Mouse (Mus musculus) forebrain, embryonic 16.5 days (tissue): ENCODE measurements around the gene Fa2h. TPM values are rescaled to one million over a fixed set of nuclear protein-coding genes. Genes with fewer than 3 reads are reported as not detected.
"Not testable (repeated sequence)": the region's sequence is repeated elsewhere in the genome, so short reads cannot be mapped to it uniquely, and the experiment has no call there.

Experiments used
- ATAC-seq: fragments of 200-750 bp; cut with Nextera tagmentation; 2 replicates; pipeline ENCODE4 v1.8.0; 2017; ENCODE audit warnings: mild to moderate bottlenecking, moderate library complexity
- H3K27ac ChIP-seq: fragments of 300-500 bp; sonication (generic); 2 replicates; pipeline ENCODE4 v1.5.1; 2014; ENCODE audit warnings: low read length, control low read depth
- H3K27me3 ChIP-seq: fragments of 300-500 bp; sonication (generic); replicated peaks from 2 replicates; pipeline ENCODE4 v1.6.1; 2014; ENCODE audit warnings: low read length; ENCODE audit not compliant: control insufficient read depth, insufficient read depth
- H3K36me3 ChIP-seq: fragments of 300-500 bp; sonication (generic); 2 replicates; pipeline ENCODE4 v1.6.1; 2014; ENCODE audit not compliant: control insufficient read depth, insufficient read depth
- H3K4me1 ChIP-seq: fragments of 300-500 bp; sonication (generic); replicated peaks from 2 replicates; pipeline ENCODE4 v1.6.1; 2014; ENCODE audit warnings: low read length; ENCODE audit not compliant: control insufficient read depth, insufficient read depth
- H3K4me2 ChIP-seq: fragments of 300-500 bp; sonication (generic); 2 replicates; pipeline ENCODE4 v1.6.1; 2014; ENCODE audit warnings: mild to moderate bottlenecking, low read length, control low read depth
- H3K4me3 ChIP-seq: fragments of 300-500 bp; sonication (generic); replicated peaks from 2 replicates; pipeline ENCODE4 v1.5.1; 2014; ENCODE audit warnings: mild to moderate bottlenecking, low read length, control low read depth
- H3K9ac ChIP-seq: fragments of 300-500 bp; sonication (generic); replicated peaks from 2 replicates; pipeline ENCODE4 v1.6.1; 2014; ENCODE audit warnings: low read depth, low read length, control low read depth
- H3K9me3 ChIP-seq: fragments of 300-500 bp; sonication (generic); 2 replicates; pipeline ENCODE4 v1.6.1; 2016; ENCODE audit warnings: low read length; ENCODE audit not compliant: control insufficient read depth
- WGBS: fragments of 180-500 bp; shearing (Covaris S2); extraction: QIAGEN DNeasy Blood & Tissue Kit; methylation state at CpG from one replicate; pipeline ENCODE4 v1.1.7; 2014; 5-methylcytosine and 5-hydroxymethylcytosine counted together
- polyA plus RNA-seq: library from polyadenylated mRNA; unstranded; fragments of >200 nt; fragmentation: Nextera tagmentation; extraction: Ambion mirVana; gene quantifications from 2 replicates; pipeline ENCODE4 v1.2.1, GENCODE M21; 2015

The Fa2h gene
- polyA plus RNA-seq, 1 experiment from 2014 or later, result not detected

DNA sequence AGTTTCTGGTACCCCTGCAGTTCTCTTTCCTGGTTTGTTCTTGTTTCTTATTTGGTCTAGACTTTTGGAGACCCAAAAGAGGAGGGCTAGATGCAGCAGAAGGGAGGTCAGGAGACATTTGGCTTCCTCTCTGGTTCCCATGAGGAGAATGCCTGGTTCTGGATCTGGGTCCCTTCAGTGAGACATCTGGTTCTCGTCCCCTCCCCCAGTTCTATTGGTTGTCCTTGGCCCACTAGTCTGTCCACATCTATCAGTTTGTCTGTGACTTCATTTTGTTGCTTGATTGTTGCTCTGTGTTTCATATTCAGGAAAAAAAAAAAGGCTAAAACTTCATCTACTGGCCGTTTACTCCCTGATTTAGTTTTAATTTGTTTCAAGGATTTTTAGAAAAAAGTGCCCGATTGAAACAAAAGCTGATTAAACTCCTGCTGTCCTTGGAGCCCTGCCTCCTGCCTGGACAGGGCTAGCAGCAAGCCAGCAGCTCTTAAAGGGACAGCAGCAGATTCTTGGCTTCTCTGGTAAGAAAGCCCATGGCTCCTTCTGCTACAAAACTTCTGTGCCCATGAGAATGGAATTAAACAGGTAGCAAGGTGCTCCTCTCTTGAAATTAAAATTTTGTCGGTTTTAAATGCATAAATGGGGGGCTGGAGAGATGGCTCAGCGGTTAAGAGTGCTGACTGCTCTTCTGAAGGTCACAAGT, 88.4 kb downstream of the Fa2h start:
- H3K27me3 ChIP-seq, result no peaks in the 10 kb centered on the region
- no peak overlapping the region for H3K9ac ChIP-seq
- no peak overlapping the region for H3K27ac ChIP-seq
- no peak overlapping the region for H3K4me2 ChIP-seq
- no peak for ATAC-seq
- no peaks in the 10 kb centered on the region for H3K4me1 ChIP-seq
- 26% methylated on average over 5 of the region's 5 CpGs for WGBS
- no peaks in the 10 kb centered on the region for H3K36me3 ChIP-seq
- no peak overlapping the region for H3K4me3 ChIP-seq
- H3K9me3 ChIP-seq, result no peaks in the 10 kb centered on the region

DNA sequence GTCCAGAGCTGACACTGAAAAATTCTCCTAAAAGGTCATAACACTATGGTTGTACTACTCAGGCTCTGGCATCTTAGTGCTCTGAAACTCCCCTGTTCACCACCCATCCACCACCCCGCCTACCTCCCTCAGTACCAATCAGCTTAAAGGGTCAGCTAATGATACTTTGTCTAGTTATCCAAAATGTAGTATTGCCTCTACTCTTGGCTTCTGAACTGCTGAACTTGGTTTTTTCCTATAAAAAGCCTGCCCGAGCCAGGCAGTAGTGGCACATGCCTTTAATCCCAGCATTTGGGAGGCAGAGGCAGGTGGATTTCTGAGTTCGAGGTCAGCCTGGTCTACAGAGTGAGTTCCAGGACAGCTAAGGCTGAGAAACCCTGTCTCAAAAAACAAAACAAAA, 89.3 kb downstream of the Fa2h start:
- H3K9me3 ChIP-seq, result no peaks in the 10 kb centered on the region
- ATAC-seq, result no peak
- peaks cover under 1% of the 10 kb centered on the region; the same call in 1 of the 2 replicates for H3K4me1 ChIP-seq
- H3K4me3 ChIP-seq, result no peak overlapping the region
- H3K9ac ChIP-seq, result no peak overlapping the region
- no peaks in the 10 kb centered on the region for H3K36me3 ChIP-seq
- no peaks in the 10 kb centered on the region for H3K27me3 ChIP-seq
- H3K27ac ChIP-seq, result no peak overlapping the region
- WGBS, result 91% methylated on average over 3 of the region's 3 CpGs
- H3K4me2 ChIP-seq, result no peak overlapping the region

DNA sequence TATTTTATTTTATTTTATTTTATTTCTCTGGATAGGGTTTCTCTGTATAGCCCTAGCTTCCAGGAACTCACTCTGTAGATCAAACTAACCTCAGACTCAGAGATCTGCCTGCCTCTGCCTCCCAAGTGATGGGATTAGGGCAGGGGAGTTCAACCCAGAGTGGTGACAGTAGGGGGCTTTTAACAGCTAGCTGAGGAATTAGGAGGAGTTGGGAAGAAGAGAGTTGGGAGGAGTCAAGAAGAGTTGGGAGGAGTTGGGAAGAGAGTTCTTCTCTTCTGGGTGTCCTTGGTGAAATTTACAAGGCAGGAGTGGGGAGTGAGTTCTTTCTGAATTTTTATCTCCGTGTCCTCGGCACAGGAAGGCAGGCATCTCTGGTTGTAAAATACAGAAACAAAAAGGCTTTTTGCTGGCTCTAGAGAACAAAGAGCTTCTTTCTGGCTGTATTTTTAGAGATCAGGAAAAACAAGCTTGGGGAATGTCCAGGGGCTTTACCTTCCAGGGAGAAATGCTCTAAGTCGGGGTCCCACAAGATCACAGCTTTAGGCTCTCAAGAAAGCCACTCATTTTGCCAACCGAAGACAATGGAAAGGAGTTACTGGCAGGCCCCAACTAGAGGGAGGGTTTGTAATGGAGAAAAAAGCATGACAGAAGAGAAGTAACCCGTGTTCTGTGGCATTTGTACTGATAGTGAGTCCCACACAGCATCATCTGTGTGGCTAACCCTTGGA, 90.4 kb downstream of the Fa2h start:
- H3K4me3 ChIP-seq, H3K27ac ChIP-seq, H3K9me3 ChIP-seq, H3K36me3 ChIP-seq, H3K4me2 ChIP-seq, H3K9ac ChIP-seq, H3K27me3 ChIP-seq, ATAC-seq, H3K4me1 ChIP-seq: not testable (repeated sequence)
- 87% methylated on average over 5 of the region's 5 CpGs for WGBS

DNA sequence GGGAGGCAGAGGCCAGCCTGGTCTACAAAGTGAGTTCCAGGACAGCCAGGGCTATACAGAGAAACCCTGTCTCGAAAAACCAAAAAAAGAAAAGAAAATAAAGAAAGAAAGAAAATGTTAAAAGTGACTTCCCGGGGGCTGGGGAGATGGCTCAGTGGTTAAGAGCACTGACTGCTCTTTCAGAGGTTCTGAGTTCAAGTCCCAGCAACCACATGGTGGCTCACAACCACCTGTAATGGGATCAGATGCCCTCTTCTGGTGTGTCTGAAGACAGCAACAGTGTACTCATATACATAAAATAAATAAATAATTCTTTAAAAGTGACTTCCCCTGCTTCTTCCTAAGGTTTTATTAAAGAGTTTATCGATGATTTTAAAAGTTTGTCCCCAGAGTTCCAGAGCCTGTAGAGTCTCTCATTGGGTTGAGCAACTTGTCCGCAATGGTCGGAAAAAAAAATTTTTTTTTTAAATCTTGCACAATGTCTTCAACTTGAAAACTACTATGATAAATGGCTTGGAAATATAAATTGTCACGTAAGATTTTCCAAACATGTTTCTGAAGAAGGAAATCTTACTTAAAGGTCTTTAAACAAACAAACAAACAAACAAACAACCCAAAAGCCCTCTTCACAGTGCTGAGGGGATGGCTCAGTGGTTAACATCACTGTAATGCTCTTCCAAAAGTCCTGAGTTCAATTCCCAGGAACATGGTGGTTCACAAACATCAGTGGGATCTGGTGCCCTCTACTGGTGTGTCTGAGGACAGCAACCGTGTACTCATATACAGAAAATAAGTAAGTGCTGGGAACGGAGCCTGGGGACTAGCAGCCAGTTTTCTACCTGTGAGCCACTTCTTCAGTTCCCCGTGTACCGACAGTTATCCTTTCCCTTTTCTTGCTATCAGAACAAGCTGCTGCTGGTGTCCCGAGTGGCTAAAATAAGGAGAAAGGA, 92.8 kb downstream of the Fa2h start:
- Histone ChIP-seq H3K4me2 (peak overlapping the region; percentile 49), H3K4me3 (peak overlapping the region; percentile 89), H3K27me3 (no peaks in the 10 kb centered on the region), H3K27ac (no peak overlapping the region), H3K9ac (no peak overlapping the region), H3K36me3 (peaks cover 5% of the 10 kb centered on the region; the same call in 1 of the 2 replicates), H3K9me3 (no peaks in the 10 kb centered on the region), H3K4me1 (peaks cover 11% of the 10 kb centered on the region)
- 70% methylated on average over 11 of the region's 11 CpGs for WGBS
- ATAC-seq, result no peak

DNA sequence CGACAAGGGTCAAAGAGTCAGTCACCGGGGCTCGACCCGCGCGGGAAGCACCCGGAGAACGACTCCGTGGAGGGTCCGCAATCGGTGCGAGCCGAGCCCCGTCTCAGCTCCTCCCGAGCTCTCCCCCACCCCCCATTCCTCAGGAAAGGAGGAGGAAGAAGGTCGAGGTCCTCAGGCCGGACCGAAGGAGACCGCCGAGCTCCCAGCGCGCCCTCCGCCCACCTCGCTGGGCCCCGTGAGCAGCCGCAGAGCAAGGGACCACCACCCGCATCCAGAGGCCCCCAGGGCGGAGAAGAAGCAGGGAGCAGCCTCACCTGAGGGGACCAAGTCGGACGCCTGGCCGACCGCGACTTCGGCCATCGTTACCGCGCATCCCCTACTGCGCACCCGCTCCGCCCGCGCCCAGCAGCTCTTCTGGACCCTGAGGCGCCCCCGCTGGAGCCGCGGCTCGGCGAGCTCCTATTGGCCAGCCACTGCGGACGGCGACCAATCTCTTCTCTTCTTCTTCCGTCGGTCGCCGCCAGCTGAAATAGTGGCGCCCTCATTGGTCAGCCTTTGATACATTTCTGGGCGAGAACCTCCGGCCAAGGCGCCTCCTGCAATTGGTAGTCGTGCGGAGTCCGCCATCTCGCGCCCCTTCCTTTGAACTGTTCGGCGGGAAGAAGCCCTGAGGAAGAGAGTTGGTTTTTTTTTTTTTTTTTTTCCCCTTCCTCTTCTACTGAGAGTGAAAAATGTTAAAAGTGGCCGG, 93.6 kb downstream of the Fa2h start, which contains the start of gene Rfwd3:
Rfwd3 (minus strand) TSS at position 402 of the 748 bp plus-strand sequence.
- under 1% methylated on average over 64 of the region's 67 CpGs for WGBS
- Histone ChIP-seq H3K36me3 (peaks cover 5% of the 10 kb centered on the region; the same call in 1 of the 2 replicates), H3K9ac (peak within 1 kb of the TSS; percentile 90), H3K9me3 (no peaks in the 10 kb centered on the region), H3K4me1 (peaks cover 11% of the 10 kb centered on the region), H3K27me3 (no peaks in the 10 kb centered on the region), H3K4me3 (peak within 1 kb of the TSS; percentile 89), H3K27ac (peak within 1 kb of the TSS; percentile 66), H3K4me2 (peak within 1 kb of the TSS; percentile 62)
- peak; percentile 99 for ATAC-seq

DNA sequence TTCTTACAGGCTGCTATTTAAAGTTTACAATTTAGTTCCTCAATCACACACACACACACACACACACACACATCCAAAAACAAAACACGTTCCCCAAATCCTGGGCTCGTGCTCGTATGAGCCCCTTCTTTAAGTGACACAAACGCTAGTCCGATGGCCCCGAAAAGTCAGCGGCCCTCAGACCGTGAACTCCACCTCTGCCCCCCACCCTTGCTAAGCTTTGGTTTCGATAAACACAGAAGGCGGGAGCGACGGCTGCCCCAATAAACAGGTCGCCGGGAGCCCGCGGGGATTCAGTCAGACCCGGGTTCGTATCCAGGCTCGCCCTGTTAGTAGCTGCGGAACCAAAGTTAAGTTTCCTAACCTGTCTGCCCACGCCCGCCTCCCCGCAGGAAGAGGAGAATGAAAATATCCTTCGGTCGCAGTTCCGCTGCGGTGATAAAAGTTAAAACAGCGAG, 94.2 kb downstream of the Fa2h start:
- no peaks in the 10 kb centered on the region for H3K9me3 ChIP-seq
- no peak for ATAC-seq
- peak overlapping the region; percentile 62 for H3K4me2 ChIP-seq
- peak overlapping the region; percentile 66; the same call in 1 of the 2 replicates for H3K27ac ChIP-seq
- H3K4me3 ChIP-seq, result peak overlapping the region; percentile 89
- no peaks in the 10 kb centered on the region for H3K27me3 ChIP-seq
- peaks cover 11% of the 10 kb centered on the region for H3K4me1 ChIP-seq
- peak overlapping the region; percentile 90 for H3K9ac ChIP-seq
- H3K36me3 ChIP-seq, result peaks cover 6% of the 10 kb centered on the region
- WGBS, result under 1% methylated on average over 28 of the region's 28 CpGs

DNA sequence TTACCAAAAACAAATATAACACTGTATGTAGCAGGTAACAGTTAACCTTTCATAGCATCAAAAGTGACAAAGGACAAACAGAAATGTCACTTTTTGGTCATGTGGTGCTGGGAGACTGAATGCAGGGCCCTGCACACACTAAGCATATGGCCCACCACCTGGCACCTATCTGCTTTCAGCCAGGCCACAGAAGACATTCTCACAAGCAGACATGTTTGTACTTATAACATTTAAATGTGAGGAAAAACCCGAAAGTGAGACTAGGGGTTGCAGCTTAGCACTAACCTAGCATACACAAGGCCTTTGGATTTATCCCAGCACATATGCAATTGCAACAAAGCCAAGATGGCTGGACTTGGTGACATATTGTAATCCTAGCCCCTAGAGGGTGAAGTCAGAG, 95.6 kb downstream of the Fa2h start:
- Histone ChIP-seq H3K36me3 (peaks cover 11% of the 10 kb centered on the region), H3K4me3 (no peak overlapping the region)
- ATAC-seq, result no peak

More for the DNA sequence above, 95.6 kb downstream of the Fa2h start:
- Histone ChIP-seq H3K9ac (no peak overlapping the region), H3K4me2 (peak overlapping the region; percentile 24), H3K27me3 (no peaks in the 10 kb centered on the region), H3K4me1 (peaks cover 11% of the 10 kb centered on the region), H3K27ac (no peak overlapping the region), H3K9me3 (no peaks in the 10 kb centered on the region)
- 48% methylated on average over 1 of the region's 1 CpGs for WGBS
